Mouse (Mus musculus): ENCODE results near the gene Rmi1.
"Not testable (repeated sequence)": the region's sequence is repeated elsewhere in the genome, so short reads cannot be mapped to it uniquely, and the experiment has no call there.

The Rmi1 gene

GRCm38 (mm10) chr13:58402003-58402743 lies at the start of gene Rmi1:
Gene Rmi1, plus strand, starts transcription at chr13:58402248.
- DNase-seq (ENCODE audit: low read depth in 1 of 2, low spot score in 2 of 2): peak; percentile 93 to 99

- no peak for DNase-seq (ENCODE audit: low read depth in 1 of 2, low spot score in 2 of 2)
Measured at GRCm38 (mm10) chr13:58352996-58353395, 49.1 kb upstream of the Rmi1 start.

- DNase-seq (ENCODE audit: low read depth in 1 of 2, low spot score in 2 of 2): peak; percentile 12 to 62
Measured at GRCm38 (mm10) chr13:58358629-58359303, 43.3 kb upstream of the Rmi1 start, which contains the start of gene Kif27. Gene Kif27, minus strand, starts transcription at chr13:58359122.

GRCm38 (mm10) chr13:58359304-58359653 lies 42.8 kb upstream of the Rmi1 start:
- DNase-seq (ENCODE audit: low read depth in 1 of 2, low spot score in 2 of 2): no peak

GRCm38 (mm10) chr13:58364353-58365175 lies 37.5 kb upstream of the Rmi1 start:
- DNase-seq (ENCODE audit: low read depth in 1 of 2, low spot score in 2 of 2): no peak

GRCm38 (mm10) chr13:58365179-58365578 lies 36.9 kb upstream of the Rmi1 start:
- DNase-seq (ENCODE audit: low read depth in 1 of 2, low spot score in 2 of 2): not testable (repeated sequence)

- no peak for DNase-seq (ENCODE audit: low read depth in 1 of 2, low spot score in 2 of 2)
Measured at GRCm38 (mm10) chr13:58366373-58366772, 35.7 kb upstream of the Rmi1 start.

GRCm38 (mm10) chr13:58367641-58368040 lies 34.4 kb upstream of the Rmi1 start:
- no peak for DNase-seq (ENCODE audit: low read depth in 1 of 2, low spot score in 2 of 2)

GRCm38 (mm10) chr13:58368835-58369234 lies 33.2 kb upstream of the Rmi1 start:
- DNase-seq (ENCODE audit: low read depth in 1 of 2, low spot score in 2 of 2): no peak

GRCm38 (mm10) chr13:58372278-58373152 lies 29.5 kb upstream of the Rmi1 start:
- no peak for DNase-seq (ENCODE audit: low read depth in 1 of 2, low spot score in 2 of 2)

GRCm38 (mm10) chr13:58373153-58373470 lies 28.9 kb upstream of the Rmi1 start:
- DNase-seq (ENCODE audit: low read depth in 1 of 2, low spot score in 2 of 2): no peak

- no peak for DNase-seq (ENCODE audit: low read depth in 1 of 2, low spot score in 2 of 2)
Measured at GRCm38 (mm10) chr13:58384371-58384770, 17.7 kb upstream of the Rmi1 start.

- peak; percentile 26 to 61 for DNase-seq (ENCODE audit: low read depth in 1 of 2, low spot score in 2 of 2)
Measured at GRCm38 (mm10) chr13:58384779-58385546, 17.1 kb upstream of the Rmi1 start, which contains the start of gene 2210016F16Rik. Gene 2210016F16Rik, minus strand, starts transcription at chr13:58385225.

- no peak for DNase-seq (ENCODE audit: low read depth in 1 of 2, low spot score in 2 of 2)
Measured at GRCm38 (mm10) chr13:58385547-58385920, 16.5 kb upstream of the Rmi1 start.

GRCm38 (mm10) chr13:58387948-58388347 lies 14.1 kb upstream of the Rmi1 start:
- DNase-seq (ENCODE audit: low read depth in 1 of 2, low spot score in 2 of 2): peak in 1 of 2 experiments; percentile 58

- no peak for DNase-seq (ENCODE audit: low read depth in 1 of 2, low spot score in 2 of 2)
Measured at GRCm38 (mm10) chr13:58388379-58388778, 13.7 kb upstream of the Rmi1 start.

- no peak for DNase-seq (ENCODE audit: low read depth in 1 of 2, low spot score in 2 of 2)
Measured at GRCm38 (mm10) chr13:58389324-58389951, 12.6 kb upstream of the Rmi1 start.

- not testable (repeated sequence) for DNase-seq (ENCODE audit: low read depth in 1 of 2, low spot score in 2 of 2)
Measured at GRCm38 (mm10) chr13:58394392-58394791, 7.7 kb upstream of the Rmi1 start.

- no peak for DNase-seq (ENCODE audit: low read depth in 1 of 2, low spot score in 2 of 2)
Measured at GRCm38 (mm10) chr13:58397651-58398050, 4.4 kb upstream of the Rmi1 start.

GRCm38 (mm10) chr13:58400576-58400975 lies 1.5 kb upstream of the Rmi1 start:
- no peak for DNase-seq (ENCODE audit: low read depth in 1 of 2, low spot score in 2 of 2)

Data from monocyte, adult 2 months (primary cell).